Mouse (Mus musculus): ENCODE measurements at regions not wholly inside any gene's neighbourhood (a gene's known extent, or its start where the extent isn't known, plus 50 kb on each side); places are given as distances from the start of the nearest gene placed in this dataset.
A peak's percentile ranks its signal among the peaks of the same experiment; 100 is the strongest.

DNA sequence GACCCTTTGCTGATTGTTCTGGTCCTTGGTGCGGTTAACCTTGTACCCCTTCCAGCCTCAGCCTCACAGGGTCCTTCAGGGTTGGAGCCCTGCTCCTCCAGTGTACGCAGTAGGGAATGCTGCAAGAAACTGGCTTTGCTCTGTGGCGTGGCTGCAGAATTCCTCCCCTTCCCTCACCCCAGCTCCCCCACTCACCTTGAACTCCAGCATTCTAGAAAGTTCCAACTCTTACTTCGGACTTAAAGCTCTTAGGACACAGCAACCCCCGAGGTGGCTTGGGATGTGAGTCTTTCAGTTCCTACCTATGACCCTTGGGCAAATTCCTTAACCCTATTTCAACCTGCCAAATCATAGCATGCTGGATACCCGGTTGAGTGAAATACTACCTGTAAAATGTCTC lies 73.3 kb upstream of the 1700024P04Rik start:
- TF ChIP-seq POLR2A (IDR thresholded peaks at IDR 0.05; ENCODE audit: borderline replicate concordance, extremely low read depth, insufficient read depth, insufficient read length) = no peak
- no peak for DNase-seq (ENCODE audit: low spot score)
- Histone ChIP-seq H3K9ac (ENCODE audit: low read depth, low read length, severe bottlenecking) (no peak overlapping the region), H3K9me3 (ENCODE audit: control insufficient read depth, low read length) (no peaks in the 10 kb centered on the region), H3K4me2 (replicated peaks; ENCODE audit: low read depth, low read length, severe bottlenecking) (no peak overlapping the region), H3K27me3 (ENCODE audit: control insufficient read depth, insufficient read depth, low read length) (no peaks in the 10 kb centered on the region), H3K4me3 (replicated peaks; ENCODE audit: low read length) (no peak overlapping the region), H3K4me1 (ENCODE audit: control insufficient read depth, insufficient read depth, low read length) (peaks cover 8% of the 10 kb centered on the region; the same call in 1 of the 2 replicates), H3K27ac (replicated peaks; ENCODE audit: low read depth, low read length) (no peak overlapping the region), H3K36me3 (ENCODE audit: control insufficient read depth, insufficient read depth, low read length) (no peaks in the 10 kb centered on the region)
- 78% methylated on average over 6 of the region's 6 CpGs for WGBS
- ATAC-seq (ENCODE audit: low FRiP score, low read depth) = no peak

GRCm38 (mm10) chr13:99057293-99057588 lies 72.9 kb upstream of the 1700024P04Rik start:
- Histone ChIP-seq H3K4me1 (ENCODE audit: control insufficient read depth, insufficient read depth, low read length) (peaks cover 6% of the 10 kb centered on the region; the same call in 1 of the 2 replicates), H3K27me3 (ENCODE audit: control insufficient read depth, insufficient read depth, low read length) (no peaks in the 10 kb centered on the region), H3K36me3 (ENCODE audit: control insufficient read depth, insufficient read depth, low read length) (no peaks in the 10 kb centered on the region), H3K4me2 (replicated peaks; ENCODE audit: low read depth, low read length, severe bottlenecking) (no peak overlapping the region), H3K9me3 (ENCODE audit: control insufficient read depth, low read length) (no peaks in the 10 kb centered on the region), H3K4me3 (replicated peaks; ENCODE audit: low read length) (no peak overlapping the region), H3K9ac (ENCODE audit: low read depth, low read length, severe bottlenecking) (no peak overlapping the region), H3K27ac (replicated peaks; ENCODE audit: low read depth, low read length) (no peak overlapping the region)
- no peak for TF ChIP-seq POLR2A (IDR thresholded peaks at IDR 0.05; ENCODE audit: borderline replicate concordance, extremely low read depth, insufficient read depth, insufficient read length)
- WGBS = 59% methylated on average over 3 of the region's 3 CpGs
- no peak for DNase-seq (ENCODE audit: low spot score)
- ATAC-seq (ENCODE audit: low FRiP score, low read depth) = no peak

GRCm38 (mm10) chr13:99056432-99057292 lies 72.3 kb upstream of the 1700024P04Rik start:
- Histone ChIP-seq H3K27ac (replicated peaks; ENCODE audit: low read depth, low read length) (no peak overlapping the region), H3K9ac (ENCODE audit: low read depth, low read length, severe bottlenecking) (no peak overlapping the region), H3K27me3 (ENCODE audit: control insufficient read depth, insufficient read depth, low read length) (no peaks in the 10 kb centered on the region), H3K4me2 (replicated peaks; ENCODE audit: low read depth, low read length, severe bottlenecking) (no peak overlapping the region), H3K4me1 (ENCODE audit: control insufficient read depth, insufficient read depth, low read length) (peaks cover 6% of the 10 kb centered on the region; the same call in 1 of the 2 replicates), H3K4me3 (replicated peaks; ENCODE audit: low read length) (no peak overlapping the region), H3K9me3 (ENCODE audit: control insufficient read depth, low read length) (no peaks in the 10 kb centered on the region), H3K36me3 (ENCODE audit: control insufficient read depth, insufficient read depth, low read length) (no peaks in the 10 kb centered on the region)
- 71% methylated on average over 19 of the region's 19 CpGs for WGBS
- ATAC-seq (ENCODE audit: low FRiP score, low read depth) = no peak
- no peak for TF ChIP-seq POLR2A (IDR thresholded peaks at IDR 0.05; ENCODE audit: borderline replicate concordance, extremely low read depth, insufficient read depth, insufficient read length)
- no peak for DNase-seq (ENCODE audit: low spot score)

GRCm38 (mm10) chr13:99055609-99056321 lies 71.4 kb upstream of the 1700024P04Rik start:
- Histone ChIP-seq H3K4me2 (replicated peaks; ENCODE audit: low read depth, low read length, severe bottlenecking) (no peak overlapping the region), H3K36me3 (ENCODE audit: control insufficient read depth, insufficient read depth, low read length) (no peaks in the 10 kb centered on the region), H3K4me1 (ENCODE audit: control insufficient read depth, insufficient read depth, low read length) (peaks cover 6% of the 10 kb centered on the region; the same call in 1 of the 2 replicates), H3K27ac (replicated peaks; ENCODE audit: low read depth, low read length) (no peak overlapping the region), H3K9ac (ENCODE audit: low read depth, low read length, severe bottlenecking) (no peak overlapping the region), H3K9me3 (ENCODE audit: control insufficient read depth, low read length) (no peaks in the 10 kb centered on the region), H3K4me3 (replicated peaks; ENCODE audit: low read length) (no peak overlapping the region), H3K27me3 (ENCODE audit: control insufficient read depth, insufficient read depth, low read length) (no peaks in the 10 kb centered on the region)
- DNase-seq (ENCODE audit: low spot score) (peak; percentile 28), ATAC-seq (ENCODE audit: low FRiP score, low read depth) (peak; percentile 56)
- TF ChIP-seq POLR2A (IDR thresholded peaks at IDR 0.05; ENCODE audit: borderline replicate concordance, extremely low read depth, insufficient read depth, insufficient read length) = no peak
- 41% methylated on average over 10 of the region's 11 CpGs for WGBS

GRCm38 (mm10) chr13:99052076-99052475 lies 67.7 kb upstream of the 1700024P04Rik start:
- Histone ChIP-seq H3K4me1 (ENCODE audit: control insufficient read depth, insufficient read depth, low read length) (peaks cover 4% of the 10 kb centered on the region; the same call in 1 of the 2 replicates), H3K9me3 (ENCODE audit: control insufficient read depth, low read length) (no peaks in the 10 kb centered on the region), H3K27ac (replicated peaks; ENCODE audit: low read depth, low read length) (no peak overlapping the region), H3K4me2 (replicated peaks; ENCODE audit: low read depth, low read length, severe bottlenecking) (no peak overlapping the region), H3K9ac (ENCODE audit: low read depth, low read length, severe bottlenecking) (no peak overlapping the region), H3K4me3 (replicated peaks; ENCODE audit: low read length) (no peak overlapping the region), H3K36me3 (ENCODE audit: control insufficient read depth, insufficient read depth, low read length) (no peaks in the 10 kb centered on the region), H3K27me3 (ENCODE audit: control insufficient read depth, insufficient read depth, low read length) (no peaks in the 10 kb centered on the region)
- no peak for ATAC-seq (ENCODE audit: low FRiP score, low read depth)
- DNase-seq (ENCODE audit: low spot score) = no peak
- 80% methylated on average over 1 of the region's 1 CpGs for WGBS
- TF ChIP-seq POLR2A (IDR thresholded peaks at IDR 0.05; ENCODE audit: borderline replicate concordance, extremely low read depth, insufficient read depth, insufficient read length) = no peak
